Mouse (Mus musculus) myocyte (in vitro differentiated cells): ENCODE data around the gene Pmf1. TPM values are rescaled to one million over a fixed set of nuclear protein-coding genes. Genes with fewer than 3 reads are reported as not detected.

Experiments used
- H3K27me3 ChIP-seq: one replicate; pipeline ENCODE4 v1.6.1; 2011; ENCODE audit not compliant: control insufficient read depth, insufficient read depth, insufficient read length
- H3K36me3 ChIP-seq: one replicate; pipeline ENCODE4 v1.6.1; 2011; ENCODE audit not compliant: control insufficient read depth, insufficient read depth
- H3K4me2 ChIP-seq: one replicate; pipeline ENCODE4 v1.6.1; 2011; ENCODE audit warnings: low read depth, control low read depth
- H3K4me3 ChIP-seq: one replicate; pipeline ENCODE4 v1.5.1; 2011; ENCODE audit warnings: mild to moderate bottlenecking, control low read depth, moderate library complexity
- H3K79me2 ChIP-seq: one replicate; pipeline ENCODE4 v1.6.1; 2011; ENCODE audit not compliant: control insufficient read depth, insufficient read depth
- H3ac ChIP-seq: one replicate; pipeline ENCODE4 v1.6.1; 2011; ENCODE audit not compliant: control insufficient read depth, insufficient read length
- CEBPB ChIP-seq: IDR thresholded peaks from 2 replicates; pipeline ENCODE4 v1.6.1; 2011; ENCODE audit warnings: mild to moderate bottlenecking, moderate library complexity; ENCODE audit not compliant: poor library complexity, insufficient read depth, severe bottlenecking
- E2F4 ChIP-seq: IDR thresholded peaks from one replicate; pipeline ENCODE4 v1.6.1; 2011; ENCODE audit warnings: mild to moderate bottlenecking, control low read depth, moderate library complexity; ENCODE audit not compliant: insufficient read depth
- MAX ChIP-seq: IDR thresholded peaks from one replicate; pipeline ENCODE4 v1.6.1; 2011; ENCODE audit warnings: low read depth, mild to moderate bottlenecking, control low read depth
- MYOD1 ChIP-seq, 3 experiments: IDR thresholded peaks; one replicate each; pipeline ENCODE4 v1.6.1; 2011; ENCODE audit warnings: control low read depth in 2 of 3, low read depth in 2 of 3, mild to moderate bottlenecking in 2 of 3, moderate library complexity in 1 of 3; ENCODE audit not compliant: insufficient read length in 2 of 3, control insufficient read depth in 1 of 3
- MYOG ChIP-seq, 3 experiments: IDR thresholded peaks; one replicate each; pipeline ENCODE4 v1.6.1; 2011; ENCODE audit warnings: control low read depth in 2 of 3, low read depth in 2 of 3, mild to moderate bottlenecking in 2 of 3; ENCODE audit not compliant: insufficient read length in 2 of 3, control insufficient read depth in 1 of 3, insufficient read depth in 1 of 3
- POLR2A ChIP-seq: IDR thresholded peaks from one replicate; pipeline ENCODE4 v1.6.1; 2011; ENCODE audit warnings: low read depth, mild to moderate bottlenecking, control low read depth, moderate library complexity; ENCODE audit not compliant: insufficient read length
- POLR2AphosphoS2 ChIP-seq: IDR thresholded peaks from one replicate; pipeline ENCODE4 v1.6.1; 2011; ENCODE audit warnings: low read depth, control low read depth; ENCODE audit not compliant: insufficient read length
- REST ChIP-seq: IDR thresholded peaks from one replicate; pipeline ENCODE4 v1.6.1; 2011; ENCODE audit warnings: mild to moderate bottlenecking, control low read depth, moderate library complexity; ENCODE audit not compliant: insufficient read depth, insufficient read length
- SRF ChIP-seq: IDR thresholded peaks from one replicate; pipeline ENCODE4 v1.6.1; 2011; ENCODE audit warnings: low read depth; ENCODE audit not compliant: control insufficient read depth, insufficient read length
- TCF12 ChIP-seq: IDR thresholded peaks from one replicate; pipeline ENCODE4 v1.6.1; 2011; ENCODE audit warnings: mild to moderate bottlenecking, control low read depth; ENCODE audit not compliant: poor library complexity, insufficient read depth, severe bottlenecking
- TCF3 ChIP-seq: IDR thresholded peaks from one replicate; pipeline ENCODE4 v1.6.1; 2011; ENCODE audit warnings: low read depth, control low read depth; ENCODE audit not compliant: insufficient read length
- USF1 ChIP-seq: IDR thresholded peaks from one replicate; pipeline ENCODE4 v1.6.1; 2011; ENCODE audit warnings: low read depth, mild to moderate bottlenecking, control low read depth, moderate library complexity
- polyA plus RNA-seq: library from polyadenylated mRNA; unstranded; fragments of >200 nt; fragmentation: generic; extraction: Trizol; gene quantifications from one replicate; pipeline ENCODE4 v1.2.1, GENCODE M21; 2012; ENCODE audit warnings: missing spikeins

Gene Pmf1
- polyA plus RNA-seq, 1 experiment: 59.0 TPM

- Histone ChIP-seq H3K79me2 (no peaks in the 10 kb centered on the region), H3K4me3 (no peak overlapping the region), H3ac (no peak overlapping the region), H3K4me2 (peak overlapping the region; percentile 18), H3K36me3 (no peaks in the 10 kb centered on the region), H3K27me3 (no peaks in the 10 kb centered on the region)
- TF ChIP-seq MYOD1 (IDR thresholded peaks at IDR 0.05; ENCODE audit: control insufficient read depth in 1 of 3, insufficient read length in 2 of 3, low read depth in 2 of 3) (peak in 1 of 3 experiments; percentile 20), SRF (no peak), MYOG (IDR thresholded peaks at IDR 0.05; ENCODE audit: control insufficient read depth in 1 of 3, insufficient read depth in 1 of 3, insufficient read length in 2 of 3, low read depth in 2 of 3) (peak in 1 of 3 experiments; percentile 19)
Measured at GRCm38 (mm10) chr3:88452246-88452645, 42.1 kb upstream of the Pmf1 start.

GRCm38 (mm10) chr3:88450379-88451131, 40.4 kb upstream of the Pmf1 start:
- H3K36me3 ChIP-seq: no peaks in the 10 kb centered on the region
- H3K27me3 ChIP-seq: no peaks in the 10 kb centered on the region
- no peak overlapping the region for H3K4me2 ChIP-seq
- no peaks in the 10 kb centered on the region for H3K79me2 ChIP-seq
- H3K4me3 ChIP-seq: no peak overlapping the region
- TF ChIP-seq SRF: no peak
- TF ChIP-seq E2F4: no peak
- TF ChIP-seq POLR2A: no peak
- no peak for TF ChIP-seq MYOG (IDR thresholded peaks at IDR 0.05; ENCODE audit: control insufficient read depth in 1 of 3, insufficient read depth in 1 of 3, insufficient read length in 2 of 3, low read depth in 2 of 3)
- H3ac ChIP-seq: no peak overlapping the region

GRCm38 (mm10) chr3:88449395-88450023, 39.4 kb upstream of the Pmf1 start:
- Histone ChIP-seq H3K4me2 (no peak overlapping the region), H3K27me3 (no peaks in the 10 kb centered on the region), H3K4me3 (no peak overlapping the region), H3ac (no peak overlapping the region), H3K79me2 (no peaks in the 10 kb centered on the region), H3K36me3 (no peaks in the 10 kb centered on the region)
- no peak for TF ChIP-seq USF1
- TF ChIP-seq POLR2AphosphoS2: no peak
- no peak for TF ChIP-seq TCF3
- TF ChIP-seq MYOG (IDR thresholded peaks at IDR 0.05; ENCODE audit: control insufficient read depth in 1 of 3, insufficient read depth in 1 of 3, insufficient read length in 2 of 3, low read depth in 2 of 3): no peak
- no peak for TF ChIP-seq E2F4
- no peak for TF ChIP-seq MAX
- no peak for TF ChIP-seq CEBPB
- no peak for TF ChIP-seq TCF12
- TF ChIP-seq POLR2A: no peak
- TF ChIP-seq MYOD1 (IDR thresholded peaks at IDR 0.05; ENCODE audit: control insufficient read depth in 1 of 3, insufficient read length in 2 of 3, low read depth in 2 of 3): no peak
- no peak for TF ChIP-seq REST
- no peak for TF ChIP-seq SRF

GRCm38 (mm10) chr3:88448443-88448842, 38.3 kb upstream of the Pmf1 start:
- no peak for TF ChIP-seq TCF12
- TF ChIP-seq POLR2A: no peak
- TF ChIP-seq POLR2AphosphoS2: no peak
- no peak for TF ChIP-seq SRF
- no peak for TF ChIP-seq CEBPB
- no peak for TF ChIP-seq MAX
- TF ChIP-seq MYOD1 (IDR thresholded peaks at IDR 0.05; ENCODE audit: control insufficient read depth in 1 of 3, insufficient read length in 2 of 3, low read depth in 2 of 3): no peak
- no peak for TF ChIP-seq REST
- no peak for TF ChIP-seq TCF3
- TF ChIP-seq MYOG (IDR thresholded peaks at IDR 0.05; ENCODE audit: control insufficient read depth in 1 of 3, insufficient read depth in 1 of 3, insufficient read length in 2 of 3, low read depth in 2 of 3): no peak
- TF ChIP-seq E2F4: no peak
- no peak for TF ChIP-seq USF1
- H3K4me3 ChIP-seq: no peak overlapping the region
- H3K79me2 ChIP-seq: no peaks in the 10 kb centered on the region
- no peaks in the 10 kb centered on the region for H3K27me3 ChIP-seq
- no peak overlapping the region for H3ac ChIP-seq
- no peak overlapping the region for H3K4me2 ChIP-seq
- no peaks in the 10 kb centered on the region for H3K36me3 ChIP-seq

GRCm38 (mm10) chr3:88447676-88448183, 37.6 kb upstream of the Pmf1 start:
- Histone ChIP-seq H3K27me3 (no peaks in the 10 kb centered on the region), H3K36me3 (no peaks in the 10 kb centered on the region), H3K79me2 (no peaks in the 10 kb centered on the region), H3ac (no peak overlapping the region), H3K4me3 (no peak overlapping the region), H3K4me2 (no peak overlapping the region)
- no peak for TF ChIP-seq MAX
- TF ChIP-seq SRF: no peak
- no peak for TF ChIP-seq TCF3
- no peak for TF ChIP-seq TCF12
- peak in 1 of 3 experiments; percentile 26 for TF ChIP-seq MYOG (IDR thresholded peaks at IDR 0.05; ENCODE audit: control insufficient read depth in 1 of 3, insufficient read depth in 1 of 3, insufficient read length in 2 of 3, low read depth in 2 of 3)
